Comparison of ENCODE assay signal across 8 mouse cellular contexts in the genomic region with DNA sequence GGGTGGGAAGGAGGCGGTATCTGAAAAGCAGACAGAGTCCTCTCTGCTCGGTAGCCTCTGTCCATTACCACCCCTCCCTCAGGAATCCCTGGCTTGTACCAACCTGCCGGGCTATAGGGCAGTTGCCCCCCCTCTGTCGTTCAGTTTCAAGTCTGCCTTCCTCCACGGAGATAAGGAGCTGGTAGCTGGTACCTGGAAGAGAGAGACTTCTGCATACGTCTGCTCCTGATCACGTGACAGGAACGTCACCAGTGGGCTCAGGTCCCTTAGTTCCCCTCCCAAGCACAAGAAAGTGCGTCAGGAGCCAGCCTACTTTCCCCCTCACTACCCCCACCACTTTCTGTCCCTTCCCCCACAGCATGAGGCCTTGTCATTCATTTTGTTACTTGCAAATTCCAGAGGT. TPM values are rescaled to one million over a fixed set of nuclear protein-coding genes. Genes with fewer than 3 reads are reported as not detected.
DNase-seq lines count a peak whose midpoint lies in the region; ATAC-seq and TF ChIP-seq lines count a peak whose summit lies in the region.

Tceal5 (minus strand) TSS at position 213 of the 403 bp plus-strand sequence.

- peak within 1 kb of the TSS; percentile 58 for H3K9ac ChIP-seq in forebrain, embryonic 14.5 days (ENCODE audit: low read length)
- peak within 1 kb of the TSS; percentile 42; the same call in 1 of the 2 replicates for H3K9ac ChIP-seq in hindbrain, embryonic 12.5 days
- peak within 1 kb of the TSS; percentile 53 for H3K9ac ChIP-seq in midbrain, embryonic 15.5 days

- H3K9me3 ChIP-seq in E14TG2a.4 (ENCODE audit: low read length): no peaks in the 10 kb centered on the region
- H3K9me3 ChIP-seq in forebrain, embryonic 14.5 days (replicated peaks; ENCODE audit: control insufficient read depth, low read length): no peaks in the 10 kb centered on the region
- no peaks in the 10 kb centered on the region for H3K9me3 ChIP-seq in hindbrain, embryonic 12.5 days (replicated peaks)
- no peaks in the 10 kb centered on the region for H3K9me3 ChIP-seq in midbrain, embryonic 15.5 days

- peak within 1 kb of the TSS; percentile 51 for H3K4me2 ChIP-seq in forebrain, embryonic 14.5 days (ENCODE audit: low read length)
- H3K4me2 ChIP-seq in hindbrain, embryonic 12.5 days (replicated peaks): peak within 1 kb of the TSS; percentile 51
- H3K4me2 ChIP-seq in midbrain, embryonic 15.5 days: peak within 1 kb of the TSS; percentile 50

- intact Hi-C loops in left cerebral cortex, postnatal 36 days (cut with DNase I): no loop called here

- H3K4me3 ChIP-seq in E14TG2a.4 (replicated peaks; ENCODE audit: low read length): peak within 1 kb of the TSS; percentile 59
- peak within 1 kb of the TSS; percentile 38 for H3K4me3 ChIP-seq in forebrain, embryonic 14.5 days (ENCODE audit: low read depth, low read length)
- peak within 1 kb of the TSS; percentile 42 for H3K4me3 ChIP-seq in hindbrain, embryonic 12.5 days
- peak within 1 kb of the TSS; percentile 53 for H3K4me3 ChIP-seq in midbrain, embryonic 15.5 days
- H3K4me3 ChIP-seq in thymus, adult 2 months (ENCODE audit: control insufficient read depth, insufficient read depth, low read length): no peak within 1 kb of the TSS

- no peak within 1 kb of the TSS for H3K27ac ChIP-seq in forebrain, embryonic 14.5 days (ENCODE audit: low read depth, low read length)
- H3K27ac ChIP-seq in hindbrain, embryonic 12.5 days: no peak within 1 kb of the TSS
- H3K27ac ChIP-seq in midbrain, embryonic 15.5 days: peak within 1 kb of the TSS; percentile 79
- no peak within 1 kb of the TSS for H3K27ac ChIP-seq in thymus, adult 2 months (ENCODE audit: control insufficient read depth, insufficient read depth, low read length)

- 29% methylated on average over 9 of the region's 9 CpGs for WGBS in forebrain, embryonic 14.5 days
- 13% methylated on average over 9 of the region's 9 CpGs for WGBS in hindbrain, embryonic 12.5 days
- WGBS in midbrain, embryonic 15.5 days: 12% methylated on average over 9 of the region's 9 CpGs
- 11% methylated on average over 9 of the region's 9 CpGs for WGBS in thymus, adult 2 months

- TF ChIP-seq POLR2A in thymus, adult 2 months (IDR thresholded peaks at IDR 0.05; ENCODE audit: control insufficient read depth, extremely low read depth, insufficient read depth, low read length, poor library complexity): no peak

- peaks cover 9% of the 10 kb centered on the region for H3K4me1 ChIP-seq in E14TG2a.4 (replicated peaks; ENCODE audit: low read depth, low read length)
- H3K4me1 ChIP-seq in forebrain, embryonic 14.5 days (ENCODE audit: control insufficient read depth, insufficient read depth, low read length): no peaks in the 10 kb centered on the region
- no peaks in the 10 kb centered on the region for H3K4me1 ChIP-seq in hindbrain, embryonic 12.5 days
- H3K4me1 ChIP-seq in midbrain, embryonic 15.5 days: peaks cover 9% of the 10 kb centered on the region; the same call in 1 of the 2 replicates
- no peaks in the 10 kb centered on the region for H3K4me1 ChIP-seq in thymus, adult 2 months (replicated peaks; ENCODE audit: control insufficient read depth, insufficient read depth, low read length)

- TF ChIP-seq CTCF in E14TG2a.4 (conservative IDR thresholded peaks at IDR 0.05; ENCODE audit: low read length): no peak
- TF ChIP-seq CTCF in thymus, adult 2 months (IDR thresholded peaks at IDR 0.05; ENCODE audit: borderline replicate concordance, control insufficient read depth, extremely low read depth, insufficient read depth, low read length, poor library complexity): no peak

- peaks cover 3% of the 10 kb centered on the region; the same call in 1 of the 2 replicates for H3K27me3 ChIP-seq in E14TG2a.4 (ENCODE audit: insufficient read depth, low read length)
- H3K27me3 ChIP-seq in forebrain, embryonic 14.5 days (replicated peaks; ENCODE audit: control insufficient read depth, insufficient read depth, low read length): no peaks in the 10 kb centered on the region
- peaks cover 4% of the 10 kb centered on the region; the same call in 1 of the 2 replicates for H3K27me3 ChIP-seq in hindbrain, embryonic 12.5 days
- 0 out of 2 replicates have a peak, but pooled peaks cover 3% of the 10 kb centered on the region for H3K27me3 ChIP-seq in midbrain, embryonic 15.5 days (replicated peaks)
- H3K27me3 ChIP-seq in thymus, adult 2 months (ENCODE audit: control insufficient read depth, insufficient read depth, low read length): no peaks in the 10 kb centered on the region

- peak; percentile 79 for DNase-seq in forebrain, embryonic 14.5 days (ENCODE audit: low spot score)
- peak; percentile 58 to 68 for DNase-seq in left cerebral cortex, postnatal 36 days (ENCODE audit: low spot score in 2 of 2)
- DNase-seq in urinary bladder, postnatal 36 days (ENCODE audit: low spot score in 2 of 2): peak; percentile 1 to 5
- DNase-seq in thymus, adult 2 months: no peak

- no peaks in the 10 kb centered on the region for H3K36me3 ChIP-seq in E14TG2a.4 (ENCODE audit: insufficient read depth, low read length)
- H3K36me3 ChIP-seq in forebrain, embryonic 14.5 days (ENCODE audit: control insufficient read depth, insufficient read depth, low read length): no peaks in the 10 kb centered on the region
- H3K36me3 ChIP-seq in hindbrain, embryonic 12.5 days: no peaks in the 10 kb centered on the region
- no peaks in the 10 kb centered on the region for H3K36me3 ChIP-seq in midbrain, embryonic 15.5 days (replicated peaks)
- no peaks in the 10 kb centered on the region for H3K36me3 ChIP-seq in thymus, adult 2 months (ENCODE audit: control insufficient read depth, insufficient read depth, low read length)

- peak; percentile 95 for ATAC-seq in cerebellum, adult (ENCODE audit: insufficient number of reproducible peaks, low FRiP score, low TSS enrichment)
- peak; percentile 95 for ATAC-seq in forebrain, embryonic 14.5 days
- peak; percentile 83 for ATAC-seq in hindbrain, embryonic 12.5 days (ENCODE audit: low FRiP score)
- peak; percentile 96 for ATAC-seq in midbrain, embryonic 15.5 days (replicated peaks)

RNA-seq across cellular contexts. Expression of gene Tceal5, which starts in this region (rescaled TPM):
- 7.2 and 8.1 TPM in 2 replicates for polyA plus RNA-seq in forebrain, embryonic 14.5 days (2014; fragmentation: Nextera tagmentation; extraction: Ambion mirVana)
- 13.9 and 16.1 TPM in 2 replicates for polyA plus RNA-seq in hindbrain, embryonic 12.5 days (2016; fragmentation: Nextera tagmentation; extraction: Ambion mirVana)
- total RNA-seq in left cerebral cortex, postnatal 36 days (2021): 100 to 1,000 TPM; 109 to 156 TPM
- 33.3 TPM in 2 replicates for polyA plus RNA-seq in midbrain, embryonic 15.5 days (2015; fragmentation: Nextera tagmentation; extraction: Ambion mirVana)
- 0.12 TPM in 1 of 2 replicates, not detected in the other for polyA plus RNA-seq in thymus, adult 2 months (2012; rRNA removed)
